Mouse (Mus musculus) cerebellum, adult 2 months (tissue): ENCODE data around the gene Cbl. TPM values are rescaled to one million over a fixed set of nuclear protein-coding genes. Genes with fewer than 3 reads are reported as not detected.

ENCODE experiments used
- DNase-seq, 2 experiments: peaks; one replicate each; pipeline ENCODE4 v3.0.0; 2021
- H3K27ac ChIP-seq: fragments of 200-500 bp; 2 replicates; pipeline ENCODE4 v1.5.1; 2012; ENCODE audit warnings: low read length, control low read depth, inconsistent platforms; ENCODE audit not compliant: insufficient read depth
- H3K27me3 ChIP-seq: fragments of 200-500 bp; 2 replicates; pipeline ENCODE4 v1.6.1; 2012; ENCODE audit warnings: inconsistent platforms, mild to moderate bottlenecking, low read length, moderate library complexity; ENCODE audit not compliant: control insufficient read depth, insufficient read depth
- H3K4me1 ChIP-seq: fragments of 200-500 bp; 2 replicates; pipeline ENCODE4 v1.6.1; 2011; ENCODE audit warnings: low read length; ENCODE audit not compliant: control insufficient read depth, insufficient read depth
- H3K4me3 ChIP-seq: fragments of 200-500 bp; replicated peaks from 2 replicates; pipeline ENCODE3; 2011; ENCODE audit warnings: mild to moderate bottlenecking, low read depth, low read length, control low read depth; ENCODE audit not compliant: insufficient read depth
- CTCF ChIP-seq: fragments of 200-500 bp; IDR thresholded peaks from 2 replicates; pipeline ENCODE4 v1.5.1; 2011; ENCODE audit warnings: low read depth, mild to moderate bottlenecking, control low read depth, low read length, moderate library complexity, borderline replicate concordance; ENCODE audit not compliant: insufficient read depth
- POLR2A ChIP-seq: fragments of 200-500 bp; IDR thresholded peaks from 2 replicates; pipeline ENCODE4 v1.6.1; 2011; ENCODE audit warnings: low read length, control low read depth, borderline replicate concordance; ENCODE audit not compliant: insufficient read depth
- WGBS: fragments of 180-500 bp; shearing (Covaris S2); methylation state at CpG from one replicate; pipeline ENCODE4 v1.1.7; 2018; 5-methylcytosine and 5-hydroxymethylcytosine counted together
- polyA plus RNA-seq: library from polyadenylated mRNA; depleted of rRNA; stranded (reverse); fragments of >200 nt; gene quantifications from 2 replicates; pipeline ENCODE4 v1.2.3, GENCODE M21; 2012

Gene Cbl
- polyA plus RNA-seq, 1 experiment, result 14.5 TPM

- 88% methylated on average over 3 of the region's 3 CpGs for WGBS
- no peak for TF ChIP-seq POLR2A
- TF ChIP-seq CTCF, result no peak
- H3K27me3 ChIP-seq, result no peaks in the 10 kb centered on the region
- peaks cover under 1% of the 10 kb centered on the region; the same call in 1 of the 2 replicates for H3K4me1 ChIP-seq
- no peak overlapping the region for H3K27ac ChIP-seq
- DNase-seq, result no peak
- H3K4me3 ChIP-seq, result no peak overlapping the region
Observed at GRCm38 (mm10) chr9:44170691-44171151, 63.1 kb downstream of the Cbl start.

- Histone ChIP-seq H3K27ac (no peak overlapping the region), H3K27me3 (no peaks in the 10 kb centered on the region), H3K4me3 (no peak overlapping the region), H3K4me1 (no peaks in the 10 kb centered on the region)
- no peak for TF ChIP-seq CTCF
- no peak for TF ChIP-seq POLR2A
- no peak for DNase-seq
- 79% methylated on average over 5 of the region's 5 CpGs for WGBS
Observed at GRCm38 (mm10) chr9:44168931-44169330, 64.9 kb downstream of the Cbl start.

GRCm38 (mm10) chr9:44159886-44160285, 74.0 kb downstream of the Cbl start:
- Histone ChIP-seq H3K4me3 (no peak overlapping the region), H3K27me3 (no peaks in the 10 kb centered on the region), H3K27ac (no peak overlapping the region), H3K4me1 (no peaks in the 10 kb centered on the region)
- DNase-seq, result no peak
- TF ChIP-seq CTCF (no peak), POLR2A (no peak)
- 87% methylated on average over 3 of the region's 3 CpGs for WGBS

- no peak for DNase-seq
- H3K4me3 ChIP-seq, result no peak overlapping the region
- H3K27ac ChIP-seq, result no peak overlapping the region
- 66% methylated on average over 3 of the region's 3 CpGs for WGBS
- TF ChIP-seq POLR2A (no peak), CTCF (no peak)
- peaks cover 16% of the 10 kb centered on the region for H3K4me1 ChIP-seq
- no peaks in the 10 kb centered on the region for H3K27me3 ChIP-seq
Observed at GRCm38 (mm10) chr9:44147290-44147689, 86.6 kb downstream of the Cbl start.

GRCm38 (mm10) chr9:44144718-44145060, 89.2 kb downstream of the Cbl start:
- TF ChIP-seq POLR2A, result no peak
- TF ChIP-seq CTCF, result no peak
- H3K27ac ChIP-seq, result peak overlapping the region; percentile 90
- peak; percentile 80 to 83 for DNase-seq
- H3K4me3 ChIP-seq, result no peak overlapping the region
- no peaks in the 10 kb centered on the region for H3K27me3 ChIP-seq
- H3K4me1 ChIP-seq, result peaks cover 27% of the 10 kb centered on the region

GRCm38 (mm10) chr9:44144023-44144717, 89.7 kb downstream of the Cbl start:
- TF ChIP-seq POLR2A (no peak), CTCF (peak; percentile 56)
- WGBS, result 31% methylated on average over 5 of the region's 8 CpGs
- Histone ChIP-seq H3K27me3 (no peaks in the 10 kb centered on the region), H3K27ac (peak overlapping the region; percentile 90), H3K4me3 (no peak overlapping the region), H3K4me1 (peaks cover 28% of the 10 kb centered on the region)
- no peak for DNase-seq

- WGBS, result 38% methylated on average over 5 of the region's 5 CpGs
- H3K27ac ChIP-seq, result peak overlapping the region; percentile 15
- TF ChIP-seq POLR2A (no peak), CTCF (no peak)
- H3K4me1 ChIP-seq, result peaks cover 31% of the 10 kb centered on the region
- no peak overlapping the region for H3K4me3 ChIP-seq
- no peaks in the 10 kb centered on the region for H3K27me3 ChIP-seq
- no peak for DNase-seq
Observed at GRCm38 (mm10) chr9:44143421-44143820, 90.4 kb downstream of the Cbl start.

GRCm38 (mm10) chr9:44141951-44142350, 91.9 kb downstream of the Cbl start:
- TF ChIP-seq POLR2A, result no peak
- TF ChIP-seq CTCF, result no peak
- H3K4me1 ChIP-seq, result peaks cover 31% of the 10 kb centered on the region
- DNase-seq, result no peak
- no peak overlapping the region for H3K27ac ChIP-seq
- no peaks in the 10 kb centered on the region for H3K27me3 ChIP-seq
- H3K4me3 ChIP-seq, result no peak overlapping the region
- WGBS, result 62% methylated on average over 5 of the region's 5 CpGs
